Mouse (Mus musculus) T-helper 1 cell (primary cell): Measurements from ENCODE around the gene Tbc1d30.

ENCODE experiments used
- in situ Hi-C: fragments of 300-600 bp; cut with MboI, MseI; formaldehyde crosslinking; loops from one replicate; pipeline ENCODE4 v1.15.1; 2025; ENCODE audit warnings: high pct_unique_total_duplicates

The Tbc1d30 gene

DNA sequence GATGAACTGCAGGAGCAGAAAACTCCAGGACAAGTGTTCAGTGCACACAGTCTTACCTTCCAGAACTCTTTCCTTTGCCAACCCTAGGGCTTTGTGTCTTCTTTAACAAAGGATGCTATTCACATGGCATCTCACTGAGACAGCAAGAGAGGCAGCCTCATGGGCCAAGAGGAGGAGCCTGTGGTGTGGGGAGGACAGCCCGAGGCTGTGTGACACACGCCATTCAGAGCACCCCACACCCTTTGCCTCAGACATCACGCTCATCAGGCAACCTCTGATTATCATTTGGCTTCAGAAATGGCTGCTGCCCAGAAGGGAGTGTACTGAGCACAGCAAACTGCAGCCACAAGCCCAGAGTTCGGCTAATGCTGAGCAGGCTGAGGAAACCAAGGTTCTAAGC is 36.9 kb downstream of the Tbc1d30 start:
- in situ Hi-C loops: no loop called here

DNA sequence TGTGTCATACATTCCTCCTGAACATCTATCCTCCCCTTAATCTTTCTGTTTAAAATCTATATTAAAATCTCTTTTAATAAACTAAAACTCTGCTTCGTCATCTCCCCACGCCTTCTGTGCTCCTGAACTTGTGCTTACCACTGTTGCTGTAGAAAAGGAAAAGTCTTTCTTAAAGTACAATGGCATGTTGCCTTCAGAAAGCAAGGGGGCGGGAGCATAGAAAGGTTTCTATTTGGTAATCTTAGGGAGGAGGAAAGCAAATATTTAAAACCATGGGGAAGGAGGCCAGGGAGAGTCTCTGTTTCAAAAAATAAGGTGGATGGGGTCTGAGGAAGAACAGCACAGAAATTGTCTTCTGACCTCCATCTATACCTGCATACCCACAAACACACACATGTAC is 38.0 kb downstream of the Tbc1d30 start:
- in situ Hi-C loops: no loop called here

- in situ Hi-C loops: no loop called here
Observed at GRCm38 (mm10) chr10:121310511-121311221, 40.4 kb downstream of the Tbc1d30 start.

- in situ Hi-C loops: no loop called here
Observed at GRCm38 (mm10) chr10:121309801-121310510, 41.1 kb downstream of the Tbc1d30 start.

DNA sequence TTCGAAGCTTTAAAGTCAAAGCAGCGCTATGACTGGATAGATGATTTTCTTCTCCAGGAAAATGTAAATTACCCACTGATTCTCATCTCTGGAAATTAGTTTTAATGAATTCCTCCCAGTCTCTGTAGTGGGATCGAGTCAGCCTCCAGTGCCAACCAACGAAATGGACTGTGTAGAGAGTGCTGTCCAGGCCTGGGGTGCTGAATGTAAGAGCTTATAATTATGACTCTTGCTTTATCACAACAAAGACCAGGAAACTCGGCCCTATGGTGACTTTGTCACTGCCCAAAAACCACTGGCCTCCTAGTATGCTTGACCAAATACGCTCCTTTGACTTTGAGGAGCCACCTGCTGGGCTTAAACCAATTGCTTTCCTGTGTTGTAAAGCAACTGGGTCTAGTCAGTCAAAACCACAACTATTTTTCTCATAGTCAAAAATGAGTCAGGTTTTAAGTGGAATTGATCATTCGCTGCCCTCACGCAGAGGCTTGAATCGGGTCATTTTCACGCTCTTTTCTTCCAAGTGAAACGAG is 41.9 kb downstream of the Tbc1d30 start:
- in situ Hi-C loops: no loop called here

DNA sequence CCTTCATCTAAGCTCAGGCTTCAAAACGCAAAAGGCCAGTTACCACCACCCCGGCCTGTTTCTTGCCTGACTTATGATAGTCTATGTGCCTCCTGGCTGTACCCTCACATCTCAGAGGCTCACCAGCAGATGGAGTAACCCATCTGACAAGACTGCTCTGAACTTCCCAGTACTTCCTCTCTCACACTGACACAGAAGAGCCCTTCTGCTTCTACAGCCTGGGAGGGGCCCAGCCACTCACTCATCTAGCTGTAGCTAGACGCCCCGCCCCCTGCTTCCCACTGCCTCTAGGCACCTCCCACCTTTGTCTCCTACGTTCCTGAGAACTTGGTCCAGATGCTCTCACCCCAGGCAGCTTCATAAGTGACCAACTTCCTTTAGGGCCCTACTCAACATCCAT is 45.6 kb downstream of the Tbc1d30 start:
- in situ Hi-C loops: no loop called here

DNA sequence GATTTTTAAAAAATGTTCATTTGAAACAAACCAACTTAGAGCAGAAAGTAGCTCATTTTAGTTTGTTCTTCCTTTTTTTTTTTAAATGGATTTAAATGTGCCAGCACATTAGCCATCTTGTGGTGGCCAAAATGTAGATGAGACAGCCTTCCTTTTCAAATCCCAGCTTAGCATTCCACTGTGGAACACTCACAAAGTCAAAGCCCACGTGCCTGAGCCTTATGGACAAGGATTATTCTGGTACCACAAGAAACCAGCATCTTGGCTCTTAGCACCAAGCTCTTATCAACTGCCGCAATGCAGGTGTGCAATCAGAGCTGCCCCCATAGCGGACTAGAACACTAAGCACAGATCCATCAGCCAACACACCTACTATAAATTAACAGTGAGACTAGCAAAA is 47.5 kb downstream of the Tbc1d30 start:
- in situ Hi-C loops: no loop called here

- in situ Hi-C loops: no loop called here
Observed at GRCm38 (mm10) chr10:121301868-121302267, 49.2 kb downstream of the Tbc1d30 start.

GRCm38 (mm10) chr10:121300659-121301058 is 50.4 kb downstream of the Tbc1d30 start:
- in situ Hi-C loops: no loop called here

GRCm38 (mm10) chr10:121297054-121297701 is 53.9 kb downstream of the Tbc1d30 start:
- in situ Hi-C loops: no loop called here

GRCm38 (mm10) chr10:121294471-121294870 is 56.6 kb downstream of the Tbc1d30 start:
- in situ Hi-C loops: no loop called here

DNA sequence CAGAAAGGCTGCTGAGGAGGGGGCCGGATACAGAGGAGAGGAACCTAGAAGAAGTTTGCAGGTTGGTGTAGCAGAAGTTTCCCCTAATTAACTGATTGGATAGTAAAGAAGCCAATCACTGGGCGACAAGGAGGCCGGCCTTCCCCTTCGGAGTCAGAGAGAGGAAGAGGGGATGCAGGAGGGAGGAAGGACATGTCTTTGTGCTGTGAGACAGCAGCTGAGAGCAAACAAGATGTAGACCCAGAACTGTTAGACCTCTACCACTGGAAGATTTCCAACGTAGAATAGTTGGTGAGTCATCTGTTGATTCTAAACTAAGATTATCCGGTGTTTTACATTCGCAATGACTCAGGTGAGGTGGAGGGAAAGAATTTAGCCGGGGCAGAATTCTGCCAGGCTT is 57.2 kb downstream of the Tbc1d30 start:
- in situ Hi-C loops: no loop called here

- in situ Hi-C loops: no loop called here
Observed at GRCm38 (mm10) chr10:121291272-121291917, 59.7 kb downstream of the Tbc1d30 start.

- in situ Hi-C loops: no loop called here
Observed at GRCm38 (mm10) chr10:121290682-121291078, 60.4 kb downstream of the Tbc1d30 start.

GRCm38 (mm10) chr10:121289970-121290681 is 61.0 kb downstream of the Tbc1d30 start:
- in situ Hi-C loops: no loop called here

- in situ Hi-C loops: no loop called here
Observed at GRCm38 (mm10) chr10:121282926-121283325, 68.2 kb downstream of the Tbc1d30 start.

- in situ Hi-C loops: no loop called here
Observed at GRCm38 (mm10) chr10:121282436-121282835, 68.6 kb downstream of the Tbc1d30 start.

- in situ Hi-C loops: no loop called here
Observed at GRCm38 (mm10) chr10:121280943-121281342, 70.1 kb downstream of the Tbc1d30 start.

DNA sequence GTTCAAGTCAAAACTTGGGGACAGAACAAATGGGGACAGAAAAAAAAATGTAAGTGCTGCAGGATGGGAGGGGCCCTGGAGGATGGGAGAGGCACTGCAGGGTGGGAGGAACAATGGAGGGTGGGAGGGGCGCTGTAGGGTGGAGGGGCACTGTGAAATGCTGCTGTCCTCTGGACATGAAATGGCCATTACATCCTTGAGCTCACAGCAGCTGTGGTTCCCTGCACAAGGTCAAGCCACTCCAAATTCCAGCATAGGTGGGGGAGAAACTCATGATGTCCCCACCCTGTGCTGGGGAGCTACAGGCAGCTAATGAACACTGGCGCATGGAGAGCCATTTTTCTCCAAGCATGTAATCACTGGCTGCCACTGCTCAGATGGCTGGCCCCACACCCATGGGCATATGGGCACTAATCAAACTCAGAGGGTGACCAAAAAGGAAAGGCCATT is 74.0 kb downstream of the Tbc1d30 start:
- in situ Hi-C loops: no loop called here

DNA sequence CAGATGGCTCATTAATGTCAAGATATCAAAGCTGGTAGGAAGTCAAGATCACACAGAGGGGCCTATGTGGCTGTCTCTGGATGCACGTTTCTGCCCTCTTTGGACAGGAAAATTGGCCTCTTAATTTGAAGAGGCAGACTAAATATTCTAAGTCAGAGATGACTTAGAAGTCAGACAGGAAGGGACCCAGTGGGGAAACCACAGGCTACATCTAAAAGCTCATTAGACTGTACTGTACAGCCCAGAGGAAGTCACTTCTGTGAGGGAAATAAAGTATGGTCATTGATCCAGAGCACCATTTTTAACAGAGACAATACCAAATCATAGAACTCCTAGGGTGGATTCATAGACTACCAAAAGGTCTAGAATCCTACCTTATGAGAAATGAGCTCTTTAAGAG is 76.1 kb downstream of the Tbc1d30 start:
- in situ Hi-C loops: no loop called here

DNA sequence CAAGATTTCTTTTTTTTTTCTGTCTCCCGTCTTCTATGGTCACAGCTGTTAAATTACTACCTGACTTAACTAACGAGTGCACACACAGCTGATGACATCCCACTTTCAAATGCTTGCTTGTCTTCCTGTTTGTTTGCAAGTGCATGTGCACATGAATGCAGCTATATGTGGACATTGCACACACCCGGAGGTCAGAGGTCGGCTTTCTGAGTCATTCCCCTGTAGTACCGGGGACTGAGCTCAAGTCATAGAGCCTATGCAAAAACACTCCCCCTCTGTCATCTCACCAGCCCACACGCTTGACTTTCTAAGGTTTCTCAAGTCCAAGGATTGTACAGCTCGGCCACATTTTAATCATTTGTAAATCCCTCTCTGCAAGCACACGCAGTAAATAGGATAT is 80.1 kb downstream of the Tbc1d30 start:
- in situ Hi-C loops: no loop called here
